Mouse (Mus musculus): ENCODE data around the gene Zmynd15. TPM values are rescaled to one million over a fixed set of nuclear protein-coding genes. Genes with fewer than 3 reads are reported as not detected.
A peak's percentile ranks its signal among the peaks of the same experiment; 100 is the strongest.

Gene Zmynd15
- total RNA-seq, 1 experiment = 0.54 TPM

DNA sequence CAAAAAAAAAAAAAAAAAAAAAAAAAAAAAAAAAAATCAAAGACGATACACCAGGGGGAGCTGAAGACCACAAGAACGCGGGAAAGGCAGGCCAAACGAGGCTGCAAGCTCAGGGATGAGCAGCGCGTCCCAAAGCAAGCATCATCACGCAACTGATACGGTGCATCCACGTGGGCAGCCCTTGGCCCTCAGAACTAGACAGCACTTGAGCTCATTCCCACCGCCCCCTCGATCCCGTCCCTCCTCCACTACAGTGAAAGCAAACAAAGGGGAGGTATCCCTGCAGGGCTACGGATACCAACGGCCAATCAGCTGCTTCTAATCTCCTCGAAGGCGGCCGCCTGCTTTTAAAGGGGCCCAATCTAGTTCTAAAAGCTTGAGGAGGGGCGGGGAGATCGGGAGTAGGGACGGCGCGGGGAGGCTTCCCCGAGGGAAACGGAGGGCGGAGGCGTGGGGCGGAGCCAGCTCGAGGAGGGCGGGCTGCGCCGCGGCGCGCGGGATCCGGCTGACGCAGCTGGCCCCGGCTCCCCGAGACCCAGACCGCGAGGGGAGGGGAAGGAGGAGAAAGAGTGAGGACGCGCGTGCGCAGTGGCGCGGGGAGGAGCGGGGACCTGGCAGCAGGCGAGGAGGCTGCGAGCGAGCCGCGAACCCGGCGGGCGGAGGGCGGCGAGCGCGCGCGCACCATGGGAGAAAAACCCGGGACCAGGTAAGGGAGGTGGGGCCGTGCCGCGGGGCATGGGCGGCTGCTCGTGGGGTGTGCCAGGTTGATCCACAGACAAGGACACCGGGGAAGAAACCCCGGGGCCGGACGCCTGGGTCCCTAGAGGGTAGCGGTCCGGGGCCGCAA, 27.0 kb upstream of the Zmynd15 start, which contains the start of gene Arrb2:
Gene Arrb2, plus strand, starts transcription at position 588 of the 847 bp plus-strand sequence.
- peak within 1 kb of the TSS; percentile 83 for H3K9ac ChIP-seq (ENCODE audit: insufficient read depth, low read depth, low read length, poor library complexity, severe bottlenecking)
- peak; percentile 96 for DNase-seq (ENCODE audit: low read depth, low spot score)
- H3K36me3 ChIP-seq (ENCODE audit: control insufficient read depth, insufficient read depth, low read length, poor library complexity, severe bottlenecking) = peaks cover 14% of the 10 kb centered on the region
- no peaks in the 10 kb centered on the region for H3K9me3 ChIP-seq (ENCODE audit: control insufficient read depth, insufficient read depth, low read depth, low read length)
- H3K4me3 ChIP-seq (ENCODE audit: insufficient read depth in 1 of 2, low read depth in 1 of 2, low read length in 2 of 2, poor library complexity in 1 of 2, severe bottlenecking in 1 of 2) = peak within 1 kb of the TSS; percentile 84 to 96
- H3K4me1 ChIP-seq (ENCODE audit: control insufficient read depth in 2 of 2, insufficient read depth in 2 of 2, low read length in 2 of 2, poor library complexity in 1 of 2) = peaks cover 2 to 13% of the 10 kb centered on the region in 2 experiments; a peak in 2 of 4 replicates
- no peak for TF ChIP-seq ZC3H11A (IDR thresholded peaks at IDR 0.05; ENCODE audit: borderline replicate concordance, low read depth, low read length)
- 0 out of 2 replicates have a peak, but pooled peaks have one; percentile 26 for TF ChIP-seq MAFK (IDR thresholded peaks at IDR 0.05; ENCODE audit: insufficient read depth, low read depth, low read length)
- TF ChIP-seq HCFC1 (IDR thresholded peaks at IDR 0.05; ENCODE audit: borderline replicate concordance, insufficient read depth, low read length) = 0 out of 2 replicates have a peak, but pooled peaks have one; percentile 51
- TF ChIP-seq ZNF384 (IDR thresholded peaks at IDR 0.05; ENCODE audit: low read depth, low read length) = peak; percentile 97
- TF ChIP-seq CHD2 (IDR thresholded peaks at IDR 0.05; ENCODE audit: low read depth, low read length) = no peak
- no peak within 1 kb of the TSS; the same call in 1 of the 2 replicates for H3K27ac ChIP-seq (ENCODE audit: insufficient read depth, low read depth, low read length, poor library complexity, severe bottlenecking)
- in situ Hi-C loops (cut with MboI; ENCODE audit: low sequenced_read_pairs in 2 of 2, unreplicated experiment in 2 of 2) = no loop called here

DNA sequence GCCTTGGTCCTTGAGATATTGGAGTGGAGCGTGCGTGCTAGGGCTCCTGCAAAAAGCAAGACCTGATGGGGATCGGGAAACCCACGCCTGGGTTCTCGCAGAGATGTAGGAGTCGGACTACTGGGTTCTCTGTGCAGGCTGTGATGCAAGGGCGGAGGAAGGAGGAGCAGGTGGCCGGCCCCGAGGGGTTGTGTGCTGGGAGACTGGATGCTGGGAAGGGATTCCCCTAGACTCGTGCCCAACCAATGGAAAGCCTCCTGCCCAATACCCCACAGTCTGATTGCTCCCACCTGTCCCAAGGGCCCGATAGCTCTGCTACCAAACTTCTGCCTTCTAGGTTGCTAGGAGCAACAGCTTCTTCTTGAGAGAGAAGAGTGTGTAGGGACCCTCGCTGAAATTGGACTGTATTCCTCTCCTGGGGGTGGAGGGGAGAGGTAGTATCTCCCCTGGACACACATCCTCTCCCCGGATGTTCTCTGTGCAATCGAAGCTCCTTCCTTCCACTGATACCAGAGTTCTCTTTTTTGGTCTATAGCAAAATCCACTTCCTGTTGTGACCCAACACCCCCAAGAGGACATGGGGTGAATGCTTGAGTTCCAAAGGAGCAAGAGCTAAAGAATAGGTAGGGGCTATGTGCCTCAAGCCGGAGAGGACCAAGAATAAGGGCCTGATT, 26.2 kb upstream of the Zmynd15 start:
- peak overlapping the region; percentile 83 for H3K9ac ChIP-seq (ENCODE audit: insufficient read depth, low read depth, low read length, poor library complexity, severe bottlenecking)
- H3K4me1 ChIP-seq (ENCODE audit: control insufficient read depth in 2 of 2, insufficient read depth in 2 of 2, low read length in 2 of 2, poor library complexity in 1 of 2) = peaks cover 2 to 13% of the 10 kb centered on the region in 2 experiments; a peak in 2 of 4 replicates
- in situ Hi-C loops (cut with MboI; ENCODE audit: low sequenced_read_pairs in 2 of 2, unreplicated experiment in 2 of 2) = no loop called here
- H3K4me3 ChIP-seq (ENCODE audit: insufficient read depth in 1 of 2, low read depth in 1 of 2, low read length in 2 of 2, poor library complexity in 1 of 2, severe bottlenecking in 1 of 2) = peak overlapping the region; percentile 84 to 96
- no peak for DNase-seq (ENCODE audit: low read depth, low spot score)
- peaks cover 20% of the 10 kb centered on the region for H3K36me3 ChIP-seq (ENCODE audit: control insufficient read depth, insufficient read depth, low read length, poor library complexity, severe bottlenecking)
- TF ChIP-seq HCFC1 (IDR thresholded peaks at IDR 0.05; ENCODE audit: borderline replicate concordance, insufficient read depth, low read length) (no peak), ZNF384 (IDR thresholded peaks at IDR 0.05; ENCODE audit: low read depth, low read length) (no peak), MAFK (IDR thresholded peaks at IDR 0.05; ENCODE audit: insufficient read depth, low read depth, low read length) (no peak), CHD2 (IDR thresholded peaks at IDR 0.05; ENCODE audit: low read depth, low read length) (no peak), ZC3H11A (IDR thresholded peaks at IDR 0.05; ENCODE audit: borderline replicate concordance, low read depth, low read length) (no peak)
- H3K9me3 ChIP-seq (ENCODE audit: control insufficient read depth, insufficient read depth, low read depth, low read length) = no peaks in the 10 kb centered on the region
- H3K27ac ChIP-seq (ENCODE audit: insufficient read depth, low read depth, low read length, poor library complexity, severe bottlenecking) = no peak overlapping the region; the same call in 1 of the 2 replicates

DNA sequence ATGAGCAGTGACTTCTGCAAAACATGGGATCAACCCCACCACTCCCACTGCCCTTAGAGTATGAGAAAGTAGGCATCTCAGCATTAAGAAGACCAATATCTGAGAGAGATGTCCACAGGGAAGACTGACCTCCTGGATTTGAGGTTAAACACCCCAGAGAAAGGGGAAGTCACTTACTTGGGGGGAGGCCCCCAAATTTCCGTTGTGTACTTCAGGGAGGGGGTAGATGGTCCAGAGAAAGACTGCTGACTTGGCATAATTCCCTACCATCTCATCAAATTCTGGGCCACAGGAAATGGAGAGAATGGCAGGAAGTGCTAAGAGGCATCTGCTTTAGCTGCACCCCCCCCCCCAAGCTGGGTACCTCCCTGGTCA, 25.7 kb upstream of the Zmynd15 start:
- in situ Hi-C loops (cut with MboI; ENCODE audit: low sequenced_read_pairs in 2 of 2, unreplicated experiment in 2 of 2) = no loop called here
- H3K4me1 ChIP-seq (ENCODE audit: control insufficient read depth in 2 of 2, insufficient read depth in 2 of 2, low read length in 2 of 2, poor library complexity in 1 of 2) = peaks cover 2 to 13% of the 10 kb centered on the region in 2 experiments; a peak in 2 of 4 replicates
- H3K27ac ChIP-seq (ENCODE audit: insufficient read depth, low read depth, low read length, poor library complexity, severe bottlenecking) = no peak overlapping the region
- DNase-seq (ENCODE audit: low read depth, low spot score) = no peak
- H3K4me3 ChIP-seq (ENCODE audit: insufficient read depth in 1 of 2, low read depth in 1 of 2, low read length in 2 of 2, poor library complexity in 1 of 2, severe bottlenecking in 1 of 2) = peak overlapping the region in 1 of 2 experiments; percentile 96; a peak in 1 of 4 replicates
- no peaks in the 10 kb centered on the region for H3K9me3 ChIP-seq (ENCODE audit: control insufficient read depth, insufficient read depth, low read depth, low read length)
- H3K36me3 ChIP-seq (ENCODE audit: control insufficient read depth, insufficient read depth, low read length, poor library complexity, severe bottlenecking) = peaks cover 23% of the 10 kb centered on the region
- TF ChIP-seq HCFC1 (IDR thresholded peaks at IDR 0.05; ENCODE audit: borderline replicate concordance, insufficient read depth, low read length) = no peak
- TF ChIP-seq MAFK (IDR thresholded peaks at IDR 0.05; ENCODE audit: insufficient read depth, low read depth, low read length) = peak; percentile 84
- no peak overlapping the region; the same call in 1 of the 2 replicates for H3K9ac ChIP-seq (ENCODE audit: insufficient read depth, low read depth, low read length, poor library complexity, severe bottlenecking)

DNA sequence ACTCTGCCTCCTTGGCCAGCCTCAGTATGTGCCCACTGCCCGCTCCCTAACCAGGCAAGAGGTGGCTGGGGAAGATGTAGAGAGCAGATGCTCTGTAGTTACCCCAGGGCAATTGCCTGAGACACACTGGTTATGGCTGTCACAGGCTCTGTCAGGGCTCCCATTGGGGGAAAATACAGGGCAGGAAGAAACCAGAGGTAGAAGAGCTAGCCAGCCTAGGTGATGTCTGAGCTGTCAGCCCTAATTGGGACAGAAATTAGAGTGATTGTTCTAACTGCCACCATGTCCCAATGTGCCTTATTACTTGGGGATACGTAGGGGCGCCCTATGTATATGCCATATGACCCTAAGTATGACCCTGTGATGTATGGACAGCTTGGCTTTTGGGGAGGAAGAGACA, 25.3 kb upstream of the Zmynd15 start:
- in situ Hi-C loops (cut with MboI; ENCODE audit: low sequenced_read_pairs in 2 of 2, unreplicated experiment in 2 of 2) = no loop called here
- no peak for DNase-seq (ENCODE audit: low read depth, low spot score)
- Histone ChIP-seq H3K36me3 (ENCODE audit: control insufficient read depth, insufficient read depth, low read length, poor library complexity, severe bottlenecking) (peaks cover 25% of the 10 kb centered on the region), H3K9ac (ENCODE audit: insufficient read depth, low read depth, low read length, poor library complexity, severe bottlenecking) (no peak overlapping the region; the same call in 1 of the 2 replicates), H3K4me3 (ENCODE audit: insufficient read depth in 1 of 2, low read depth in 1 of 2, low read length in 2 of 2, poor library complexity in 1 of 2, severe bottlenecking in 1 of 2) (no peak overlapping the region), H3K27ac (ENCODE audit: insufficient read depth, low read depth, low read length, poor library complexity, severe bottlenecking) (no peak overlapping the region), H3K4me1 (ENCODE audit: control insufficient read depth in 2 of 2, insufficient read depth in 2 of 2, low read length in 2 of 2, poor library complexity in 1 of 2) (peaks cover 2 to 13% of the 10 kb centered on the region in 2 experiments; a peak in 2 of 4 replicates), H3K9me3 (ENCODE audit: control insufficient read depth, insufficient read depth, low read depth, low read length) (no peaks in the 10 kb centered on the region)
- no peak for TF ChIP-seq ZC3H11A (IDR thresholded peaks at IDR 0.05; ENCODE audit: borderline replicate concordance, low read depth, low read length)
- no peak for TF ChIP-seq ZNF384 (IDR thresholded peaks at IDR 0.05; ENCODE audit: low read depth, low read length)
- TF ChIP-seq MAFK (IDR thresholded peaks at IDR 0.05; ENCODE audit: insufficient read depth, low read depth, low read length) = no peak
- TF ChIP-seq CHD2 (IDR thresholded peaks at IDR 0.05; ENCODE audit: low read depth, low read length) = no peak
- no peak for TF ChIP-seq HCFC1 (IDR thresholded peaks at IDR 0.05; ENCODE audit: borderline replicate concordance, insufficient read depth, low read length)

All from ES-E14 (cell line).